Mouse (Mus musculus): ENCODE data around the gene Rnf157. TPM values are rescaled to one million over a fixed set of nuclear protein-coding genes. Genes with fewer than 3 reads are reported as not detected.

Rnf157 gene
- polyA plus RNA-seq, 1 experiment = 2.3 TPM

DNA sequence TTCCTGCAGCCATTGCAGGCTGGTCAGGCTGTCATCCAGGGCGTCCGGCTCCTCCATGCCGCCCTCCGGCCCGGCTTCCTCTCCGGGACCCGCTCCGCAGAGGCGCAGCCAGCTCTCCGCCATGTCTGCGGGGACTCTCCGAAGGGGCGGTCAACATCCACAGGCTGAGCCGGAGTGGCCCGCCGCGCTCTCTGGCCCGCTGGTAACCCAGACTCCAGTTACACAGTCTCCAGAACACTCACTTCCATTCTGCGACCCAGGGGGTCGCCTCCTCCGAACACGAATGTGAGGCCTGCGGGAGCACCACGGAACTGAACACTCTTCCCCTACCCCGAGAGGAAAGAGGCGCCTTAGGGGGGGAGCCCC, 78.4 kb downstream of the Rnf157 start:
- TF ChIP-seq CTCF (IDR thresholded peaks at IDR 0.05; ENCODE audit: extremely low read depth, insufficient read length, insufficient replicate concordance, low read depth, low read length) (no peak), POLR2A (IDR thresholded peaks at IDR 0.05; ENCODE audit: low read depth, low read length) (no peak)
- H3K4me3 ChIP-seq (ENCODE audit: low read depth, low read length) = no peak overlapping the region
- peaks cover 10% of the 10 kb centered on the region for H3K27me3 ChIP-seq (ENCODE audit: control insufficient read depth, insufficient read depth, low read length)
- 18% methylated on average over 26 of the region's 26 CpGs for WGBS
- no peaks in the 10 kb centered on the region for H3K36me3 ChIP-seq (ENCODE audit: control insufficient read depth, insufficient read depth, low read length)
- peaks cover 8% of the 10 kb centered on the region for H3K4me1 ChIP-seq (ENCODE audit: control insufficient read depth, insufficient read depth, insufficient read length, low read length)
- no peak overlapping the region for H3K27ac ChIP-seq (ENCODE audit: insufficient read depth, low read depth, low read length)

DNA sequence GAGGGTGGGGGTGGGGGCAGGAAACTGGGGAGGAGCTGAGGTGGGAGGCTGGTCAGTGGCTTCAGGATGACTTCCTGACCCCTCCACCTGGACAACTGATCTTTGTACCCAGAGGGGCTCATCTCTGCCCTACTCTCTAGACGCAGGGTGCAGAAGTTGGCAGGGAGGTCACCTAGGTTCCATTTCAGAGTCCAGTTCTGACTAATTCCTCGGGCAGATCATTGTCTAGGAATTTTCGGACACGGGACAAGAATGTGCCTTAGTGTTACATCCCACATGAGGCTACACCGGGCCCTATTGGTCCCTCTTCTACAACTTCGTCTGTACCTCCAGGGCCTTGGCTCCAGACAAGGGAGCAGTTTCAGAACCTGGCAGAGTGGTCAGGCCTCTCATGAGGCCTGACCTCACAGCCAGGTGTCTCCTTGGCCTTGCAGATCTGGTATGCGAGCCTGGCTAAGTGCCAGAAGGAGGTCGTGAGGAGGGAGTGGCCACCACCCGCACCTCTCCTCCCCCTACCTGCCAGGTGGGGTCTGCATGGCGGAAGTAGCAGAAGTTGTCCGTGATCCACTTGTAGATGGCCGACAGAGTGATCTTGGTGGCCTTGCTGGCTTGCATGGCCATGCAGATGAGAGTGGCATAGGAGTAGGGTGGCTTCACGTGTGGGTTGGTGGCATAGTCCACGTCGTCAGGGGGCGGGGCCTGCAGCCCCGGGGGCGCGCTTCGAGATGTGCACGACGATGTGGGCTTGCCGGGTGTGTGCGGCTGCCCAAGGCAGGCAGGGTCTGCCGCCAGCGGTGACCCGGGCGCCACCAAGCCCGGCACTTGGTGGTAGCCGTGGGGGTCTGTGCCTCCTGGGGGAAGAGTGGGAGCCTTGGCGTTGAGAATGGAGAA, 79.1 kb downstream of the Rnf157 start:
- Histone ChIP-seq H3K27ac (ENCODE audit: insufficient read depth, low read depth, low read length) (no peak overlapping the region), H3K27me3 (ENCODE audit: control insufficient read depth, insufficient read depth, low read length) (peaks cover 10% of the 10 kb centered on the region), H3K4me1 (ENCODE audit: control insufficient read depth, insufficient read depth, insufficient read length, low read length) (peaks cover 8% of the 10 kb centered on the region), H3K4me3 (ENCODE audit: low read depth, low read length) (no peak overlapping the region), H3K36me3 (ENCODE audit: control insufficient read depth, insufficient read depth, low read length) (no peaks in the 10 kb centered on the region)
- TF ChIP-seq CTCF (IDR thresholded peaks at IDR 0.05; ENCODE audit: extremely low read depth, insufficient read length, insufficient replicate concordance, low read depth, low read length) (no peak), POLR2A (IDR thresholded peaks at IDR 0.05; ENCODE audit: low read depth, low read length) (no peak)
- WGBS = 31% methylated on average over 31 of the region's 31 CpGs

GRCm38 (mm10) chr11:116332983-116333270, 79.9 kb downstream of the Rnf157 start:
- H3K4me1 ChIP-seq (ENCODE audit: control insufficient read depth, insufficient read depth, insufficient read length, low read length) = peaks cover 8% of the 10 kb centered on the region
- TF ChIP-seq CTCF (IDR thresholded peaks at IDR 0.05; ENCODE audit: extremely low read depth, insufficient read length, insufficient replicate concordance, low read depth, low read length) (no peak), POLR2A (IDR thresholded peaks at IDR 0.05; ENCODE audit: low read depth, low read length) (no peak)
- no peak overlapping the region for H3K27ac ChIP-seq (ENCODE audit: insufficient read depth, low read depth, low read length)
- peaks cover 10% of the 10 kb centered on the region for H3K27me3 ChIP-seq (ENCODE audit: control insufficient read depth, insufficient read depth, low read length)
- H3K4me3 ChIP-seq (ENCODE audit: low read depth, low read length) = no peak overlapping the region
- WGBS = 42% methylated on average over 3 of the region's 3 CpGs
- H3K36me3 ChIP-seq (ENCODE audit: control insufficient read depth, insufficient read depth, low read length) = no peaks in the 10 kb centered on the region

GRCm38 (mm10) chr11:116332232-116332982, 80.4 kb downstream of the Rnf157 start:
- TF ChIP-seq POLR2A (IDR thresholded peaks at IDR 0.05; ENCODE audit: low read depth, low read length) = no peak
- TF ChIP-seq CTCF (IDR thresholded peaks at IDR 0.05; ENCODE audit: extremely low read depth, insufficient read length, insufficient replicate concordance, low read depth, low read length) = no peak
- H3K4me3 ChIP-seq (ENCODE audit: low read depth, low read length) = no peak overlapping the region

DNA sequence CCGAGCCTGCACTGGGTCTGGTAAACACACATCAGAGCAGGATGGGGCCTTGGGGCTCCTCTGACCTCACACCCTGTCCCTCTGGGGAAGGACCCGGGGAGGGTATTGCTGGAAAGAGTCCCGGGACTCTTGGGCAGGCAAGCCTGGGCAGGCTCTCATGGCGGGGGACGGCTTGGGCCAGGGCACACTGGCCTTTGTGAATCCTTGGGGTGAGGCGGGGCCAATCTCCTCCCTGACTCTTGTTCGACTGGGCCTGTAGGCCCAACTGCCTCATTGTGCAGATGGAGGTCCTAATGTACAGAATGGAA, 82.7 kb downstream of the Rnf157 start:
- Histone ChIP-seq H3K27ac (ENCODE audit: insufficient read depth, low read depth, low read length) (no peak overlapping the region), H3K4me1 (ENCODE audit: control insufficient read depth, insufficient read depth, insufficient read length, low read length) (peaks cover 7% of the 10 kb centered on the region), H3K36me3 (ENCODE audit: control insufficient read depth, insufficient read depth, low read length) (no peaks in the 10 kb centered on the region), H3K4me3 (ENCODE audit: low read depth, low read length) (no peak overlapping the region), H3K27me3 (ENCODE audit: control insufficient read depth, insufficient read depth, low read length) (peaks cover 10% of the 10 kb centered on the region)
- WGBS = 78% methylated on average over 7 of the region's 7 CpGs
- TF ChIP-seq POLR2A (IDR thresholded peaks at IDR 0.05; ENCODE audit: low read depth, low read length) = no peak
- no peak for TF ChIP-seq CTCF (IDR thresholded peaks at IDR 0.05; ENCODE audit: extremely low read depth, insufficient read length, insufficient replicate concordance, low read depth, low read length)

More at GRCm38 (mm10) chr11:116332232-116332982, 80.4 kb downstream of the Rnf157 start:
- Histone ChIP-seq H3K36me3 (ENCODE audit: control insufficient read depth, insufficient read depth, low read length) (no peaks in the 10 kb centered on the region), H3K4me1 (ENCODE audit: control insufficient read depth, insufficient read depth, insufficient read length, low read length) (peaks cover 8% of the 10 kb centered on the region), H3K27ac (ENCODE audit: insufficient read depth, low read depth, low read length) (no peak overlapping the region), H3K27me3 (ENCODE audit: control insufficient read depth, insufficient read depth, low read length) (peaks cover 10% of the 10 kb centered on the region)
- WGBS = 61% methylated on average over 19 of the region's 19 CpGs

DNA sequence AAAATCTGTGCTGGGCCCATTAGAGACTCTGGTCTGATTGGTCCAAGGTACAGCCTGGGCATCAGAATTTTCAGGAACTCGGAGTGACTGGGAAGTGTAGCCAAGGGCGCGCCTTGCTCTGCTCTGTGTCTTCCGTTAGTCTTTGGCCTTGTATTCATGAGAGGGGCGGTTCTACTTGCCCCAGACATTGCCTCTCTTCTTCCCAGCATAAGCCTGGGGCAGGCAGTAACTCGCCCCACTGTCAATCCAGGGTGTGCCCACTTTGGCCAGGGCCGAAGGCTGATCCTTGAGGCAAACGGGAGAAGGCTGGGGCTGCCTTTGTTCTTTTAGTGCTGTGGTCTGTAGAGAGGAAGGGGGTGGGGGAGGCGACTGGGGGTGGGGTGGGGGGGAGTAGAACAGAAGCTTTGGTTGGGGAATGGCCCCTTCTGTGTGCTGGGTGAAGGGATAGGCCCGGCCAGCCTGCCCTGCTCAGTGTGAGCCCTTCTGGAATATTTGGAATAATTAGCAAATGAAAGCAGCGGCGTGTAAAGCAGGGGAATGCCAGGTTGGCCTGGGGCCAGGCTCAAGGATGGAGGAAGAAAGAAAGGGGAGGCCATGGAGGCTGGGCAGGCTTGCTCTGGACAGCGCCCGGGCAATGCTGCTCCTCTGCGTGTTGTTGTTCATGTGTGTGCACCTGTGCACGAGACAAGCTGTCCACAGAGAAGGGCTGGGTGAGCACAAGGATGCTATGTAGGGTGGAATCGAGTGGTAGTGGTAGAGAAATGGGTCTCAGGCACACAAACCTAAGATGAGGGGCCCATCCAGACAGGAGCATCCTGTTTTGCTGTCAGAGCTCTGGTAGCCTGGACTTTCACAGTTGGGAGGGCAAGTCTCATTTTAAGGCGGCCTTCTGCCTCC, 83.3 kb downstream of the Rnf157 start:
- H3K4me3 ChIP-seq (ENCODE audit: low read depth, low read length) = no peak overlapping the region
- no peaks in the 10 kb centered on the region for H3K36me3 ChIP-seq (ENCODE audit: control insufficient read depth, insufficient read depth, low read length)
- TF ChIP-seq CTCF (IDR thresholded peaks at IDR 0.05; ENCODE audit: extremely low read depth, insufficient read length, insufficient replicate concordance, low read depth, low read length) (no peak), POLR2A (IDR thresholded peaks at IDR 0.05; ENCODE audit: low read depth, low read length) (no peak)
- H3K4me1 ChIP-seq (ENCODE audit: control insufficient read depth, insufficient read depth, insufficient read length, low read length) = peaks cover 4% of the 10 kb centered on the region
- H3K27me3 ChIP-seq (ENCODE audit: control insufficient read depth, insufficient read depth, low read length) = peaks cover 4% of the 10 kb centered on the region; the same call in 1 of the 2 replicates
- WGBS = 41% methylated on average over 18 of the region's 18 CpGs
- H3K27ac ChIP-seq (ENCODE audit: insufficient read depth, low read depth, low read length) = no peak overlapping the region
